Mouse (Mus musculus) MEL (cell line): ENCODE measurements around the gene Rgl3. TPM values are rescaled to one million over a fixed set of nuclear protein-coding genes. Genes with fewer than 3 reads are reported as not detected.

Source experiments
- DNase-seq: peaks from one replicate; pipeline ENCODE4 v3.0.0; 2011; ENCODE audit warnings: low read depth, low spot score
- H3K27ac ChIP-seq: 2 replicates; pipeline ENCODE4 v1.5.1; 2012; ENCODE audit warnings: low read depth, mild to moderate bottlenecking, control low read depth, low read length, moderate library complexity; ENCODE audit not compliant: control insufficient read depth
- H3K27me3 ChIP-seq, 2 experiments: fragments of 150-350 bp in 1 of 2; sonication (generic) in 1 of 2; 2 replicates each; pipeline ENCODE4 v1.6.1; 2012; ENCODE audit warnings: low read length in 2 of 2, mild to moderate bottlenecking in 2 of 2, improper control_type of control experiment in 1 of 2, moderate library complexity in 1 of 2; ENCODE audit not compliant: insufficient read depth in 2 of 2, control insufficient read depth in 1 of 2
- H3K36me3 ChIP-seq, 2 experiments: 2 replicates each; pipeline ENCODE4 v1.6.1; 2012 to 2014; ENCODE audit warnings: low read length in 2 of 2, improper control_type of control experiment in 1 of 2, inconsistent platforms in 1 of 2, mild to moderate bottlenecking in 1 of 2; ENCODE audit not compliant: insufficient read depth in 2 of 2, control insufficient read depth in 1 of 2
- H3K4me1 ChIP-seq, 2 experiments: fragments of 150-350 bp in 1 of 2; sonication (generic) in 1 of 2; 2 replicates each; pipeline ENCODE4 v1.6.1; 2012; ENCODE audit warnings: low read length in 2 of 2, improper control_type of control experiment in 1 of 2, mild to moderate bottlenecking in 1 of 2; ENCODE audit not compliant: insufficient read depth in 2 of 2, control insufficient read depth in 1 of 2
- H3K4me3 ChIP-seq, 2 experiments: fragments of 150-350 bp in 1 of 2; sonication (generic) in 1 of 2; 2 replicates each; pipeline ENCODE4 v1.5.1; 2012; ENCODE audit warnings: low read depth in 2 of 2, low read length in 2 of 2, mild to moderate bottlenecking in 2 of 2, moderate library complexity in 2 of 2, control low read depth in 1 of 2, improper control_type of control experiment in 1 of 2; ENCODE audit not compliant: control insufficient read depth in 1 of 2, insufficient read depth in 1 of 2
- H3K79me2 ChIP-seq: 2 replicates; pipeline ENCODE4 v1.6.1; 2012; ENCODE audit warnings: mild to moderate bottlenecking, low read length, moderate library complexity; ENCODE audit not compliant: control insufficient read depth, poor library complexity, insufficient read depth
- H3K9ac ChIP-seq: 2 replicates; pipeline ENCODE4 v1.6.1; 2012; ENCODE audit warnings: low read depth, mild to moderate bottlenecking, control low read depth, low read length, moderate library complexity; ENCODE audit not compliant: control insufficient read depth, poor library complexity, severe bottlenecking
- H3K9me3 ChIP-seq: fragments of 150-350 bp; sonication (generic); replicated peaks from 2 replicates; pipeline ENCODE4 v1.6.1; 2012; ENCODE audit warnings: mild to moderate bottlenecking, low read length, improper control_type of control experiment, moderate library complexity; ENCODE audit not compliant: insufficient read depth
- CHD2 ChIP-seq: IDR thresholded peaks from 2 replicates; pipeline ENCODE4 v1.6.1; 2011; ENCODE audit warnings: low read length, improper control_type of control experiment
- EP300 ChIP-seq, 2 experiments: IDR thresholded peaks; 2 replicates each; pipeline ENCODE4 v1.6.1; 2011; ENCODE audit warnings: improper control_type of control experiment in 2 of 2, low read length in 2 of 2, low read depth in 1 of 2, mild to moderate bottlenecking in 1 of 2
- ETS1 ChIP-seq: IDR thresholded peaks from 2 replicates; pipeline ENCODE4 v1.6.1; 2012; ENCODE audit warnings: low read depth, mild to moderate bottlenecking, inconsistent platforms, low read length, improper control_type of control experiment, moderate library complexity
- GATA1 ChIP-seq: IDR thresholded peaks from 2 replicates; pipeline ENCODE4 v1.6.1; 2011; ENCODE audit warnings: low read depth, low read length, improper control_type of control experiment
- KAT2A ChIP-seq: conservative IDR thresholded peaks from 2 replicates; pipeline ENCODE4 v1.6.1; 2012; ENCODE audit warnings: low read depth, low read length, improper control_type of control experiment, inconsistent platforms
- MAFK ChIP-seq: IDR thresholded peaks from 2 replicates; pipeline ENCODE4 v1.6.1; 2011; ENCODE audit warnings: low read depth, mild to moderate bottlenecking, low read length, improper control_type of control experiment, borderline replicate concordance
- MAZ ChIP-seq: IDR thresholded peaks from 2 replicates; pipeline ENCODE4 v1.6.1; 2012; ENCODE audit warnings: low read depth, mild to moderate bottlenecking, inconsistent platforms, low read length, improper control_type of control experiment
- MXI1 ChIP-seq: IDR thresholded peaks from 2 replicates; pipeline ENCODE4 v1.6.1; 2011; ENCODE audit warnings: mild to moderate bottlenecking, low read depth, low read length, improper control_type of control experiment
- RAD21 ChIP-seq: IDR thresholded peaks from 2 replicates; pipeline ENCODE4 v1.6.1; 2011; ENCODE audit warnings: mild to moderate bottlenecking, low read depth, low read length, improper control_type of control experiment
- RCOR1 ChIP-seq: IDR thresholded peaks from 2 replicates; pipeline ENCODE4 v1.6.1; 2012; ENCODE audit warnings: low read depth, mild to moderate bottlenecking, inconsistent platforms, low read length, improper control_type of control experiment
- SMC3 ChIP-seq: IDR thresholded peaks from 2 replicates; pipeline ENCODE4 v1.6.1; 2011; ENCODE audit warnings: low read depth, low read length, improper control_type of control experiment
- TAL1 ChIP-seq: IDR thresholded peaks from 2 replicates; pipeline ENCODE4 v1.6.1; 2012; ENCODE audit warnings: mild to moderate bottlenecking, inconsistent platforms, low read length, moderate library complexity, mixed read lengths
- TBP ChIP-seq: IDR thresholded peaks from 2 replicates; pipeline ENCODE4 v1.8.0; 2011; ENCODE audit warnings: low read depth, low read length, improper control_type of control experiment
- TCF12 ChIP-seq: IDR thresholded peaks from 2 replicates; pipeline ENCODE4 v1.6.1; 2014; ENCODE audit warnings: low read depth, mild to moderate bottlenecking, inconsistent platforms, low read length, improper control_type of control experiment, moderate library complexity
- ZKSCAN1 ChIP-seq: IDR thresholded peaks from 2 replicates; pipeline ENCODE4 v1.6.1; 2012; ENCODE audit warnings: low read depth, mild to moderate bottlenecking, inconsistent platforms, low read length, improper control_type of control experiment, moderate library complexity
- ZMIZ1 ChIP-seq: IDR thresholded peaks from 2 replicates; pipeline ENCODE4 v1.6.1; 2012; ENCODE audit warnings: low read depth, mild to moderate bottlenecking, inconsistent platforms, low read length, improper control_type of control experiment, moderate library complexity
- polyA plus RNA-seq, 2 experiments: library from polyadenylated mRNA; stranded (reverse) in 1 of 2; unstranded in 1 of 2; fragments of >175 nt in 1 of 2; fragments of >200 nt in 1 of 2; gene quantifications; 2 replicates each; pipeline versions ENCODE4 v1.2.1 to v1.2.4; 2012; ENCODE audit warnings: low replicate concordance in 2 of 2, low read depth in 1 of 2; ENCODE audit not compliant: insufficient read length in 2 of 2, insufficient read depth in 1 of 2, missing spikeins in 1 of 2
- total RNA-seq: library from RNA; depleted of rRNA; stranded (reverse); fragments of 300-350 nt; gene quantifications from 2 replicates; pipeline ENCODE4 v1.2.3, GENCODE M21; 2012

Rgl3 gene
- total and polyA plus RNA-seq, 3 experiments: not detected

DNA sequence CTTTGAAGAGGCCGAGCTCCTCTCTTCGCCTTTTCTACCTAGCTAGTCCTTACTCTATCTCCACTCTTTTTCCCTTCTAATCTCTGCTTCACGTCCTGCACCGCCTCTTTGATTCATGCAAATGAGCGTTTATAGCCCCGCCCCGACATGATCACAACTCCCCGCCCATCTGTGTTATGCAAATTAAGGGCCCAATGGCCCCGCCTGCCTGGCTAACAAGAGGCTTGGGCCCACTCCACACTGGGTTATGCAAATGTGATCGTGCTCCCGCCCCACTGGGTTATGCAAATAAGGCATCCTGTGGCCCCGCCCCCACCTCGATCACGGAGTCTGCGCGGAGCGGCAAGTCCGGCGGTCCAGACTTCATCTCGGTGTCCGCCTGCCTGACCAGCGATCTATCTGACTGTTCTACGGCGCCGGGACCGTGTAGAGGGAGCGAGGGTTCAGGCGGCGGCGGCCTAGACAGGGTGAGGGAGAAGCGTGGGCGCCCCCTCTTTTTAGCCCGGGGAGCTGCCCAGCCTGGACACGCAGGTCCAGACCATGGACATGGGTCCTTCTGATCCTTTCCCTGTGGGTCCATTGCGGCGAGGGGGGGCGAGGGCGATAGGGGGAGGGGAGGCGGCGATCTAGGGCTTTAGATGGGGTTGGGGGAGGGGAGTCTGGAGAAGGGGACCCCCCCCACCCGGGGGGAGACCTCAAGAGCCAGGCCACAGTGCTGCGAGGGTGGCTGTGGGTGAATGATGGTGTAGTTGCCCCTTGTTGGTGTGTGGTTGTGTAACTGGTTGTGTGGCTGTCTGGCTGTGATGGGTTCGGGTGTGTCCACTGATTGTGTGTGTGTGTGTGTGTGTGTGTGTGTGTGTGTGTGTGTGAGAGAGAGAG, 52.3 kb downstream of the Rgl3 start, which contains the start of gene Plppr2 (continued):
- no peak for TF ChIP-seq MAFK
- no peak for TF ChIP-seq KAT2A
- TF ChIP-seq SMC3: 0 out of 2 replicates have a peak, but pooled peaks have one; percentile 11
- peak; percentile 68; the same call in 1 of the 2 replicates for TF ChIP-seq TBP
- peak; percentile 94 for TF ChIP-seq RCOR1
- TF ChIP-seq, all 39 proteins: peak for 17

GRCm38 (mm10) chr9:21935466-21936131, 53.6 kb downstream of the Rgl3 start:
- Histone ChIP-seq H3K36me3 (peaks cover 0 to 23% of the 10 kb centered on the region in 2 experiments; a peak in 2 of 4 replicates), H3K4me1 (peaks cover 17 to 29% of the 10 kb centered on the region in 2 experiments), H3K9me3 (no peaks in the 10 kb centered on the region), H3K27me3 (no peaks in the 10 kb centered on the region), H3K9ac (no peak overlapping the region), H3K27ac (no peak overlapping the region), H3K4me3 (no peak overlapping the region), H3K79me2 (no peaks in the 10 kb centered on the region)
- DNase-seq: peak; percentile 65
- no peak for TF ChIP-seq MAZ
- TF ChIP-seq MXI1: peak; percentile 16; the same call in 1 of the 2 replicates
- no peak for TF ChIP-seq CHD2
- TF ChIP-seq TCF12: peak; percentile 85
- TF ChIP-seq RAD21: no peak
- TF ChIP-seq EP300 (IDR thresholded peaks at IDR 0.05; ENCODE audit: low read depth in 1 of 2, low read length in 2 of 2): peak; percentile 61 to 82
- TF ChIP-seq ETS1: peak; percentile 49; the same call in 1 of the 2 replicates
- TF ChIP-seq TAL1: peak; percentile 78
- no peak for TF ChIP-seq ZKSCAN1
- TF ChIP-seq ZMIZ1: no peak
- peak; percentile 86 for TF ChIP-seq GATA1
